Mouse (Mus musculus) MEL (cell line): ENCODE results near the gene Inpp5a.

Experiments
- CTCF ChIP-seq, 3 experiments: IDR thresholded peaks in 2 of 3; conservative IDR thresholded peaks in 1 of 3; 2 replicates each; pipeline ENCODE4 v1.5.1; 2011 to 2012; ENCODE audit warnings: low read length in 3 of 3, low read depth in 2 of 3, mild to moderate bottlenecking in 2 of 3, improper control_type of control experiment in 1 of 3, inconsistent platforms in 1 of 3, mixed read lengths in 1 of 3, moderate library complexity in 1 of 3; ENCODE audit not compliant: control insufficient read depth in 1 of 3, insufficient read depth in 1 of 3, poor library complexity in 1 of 3, severe bottlenecking in 1 of 3
- GATA1 ChIP-seq: IDR thresholded peaks from 2 replicates; pipeline ENCODE4 v1.6.1; 2011; ENCODE audit warnings: low read depth, low read length, improper control_type of control experiment
- KAT2A ChIP-seq: conservative IDR thresholded peaks from 2 replicates; pipeline ENCODE4 v1.6.1; 2012; ENCODE audit warnings: low read depth, low read length, improper control_type of control experiment, inconsistent platforms
- MXI1 ChIP-seq: IDR thresholded peaks from 2 replicates; pipeline ENCODE4 v1.6.1; 2011; ENCODE audit warnings: mild to moderate bottlenecking, low read depth, low read length, improper control_type of control experiment
- POLR2A ChIP-seq, 2 experiments: IDR thresholded peaks; 2 replicates each; pipeline ENCODE4 v1.6.1; 2011 to 2012; ENCODE audit warnings: low read length in 2 of 2, mild to moderate bottlenecking in 2 of 2, control low read depth in 1 of 2, improper control_type of control experiment in 1 of 2, low read depth in 1 of 2, moderate library complexity in 1 of 2; ENCODE audit not compliant: control insufficient read depth in 1 of 2, insufficient read depth in 1 of 2, poor library complexity in 1 of 2
- TAL1 ChIP-seq: IDR thresholded peaks from 2 replicates; pipeline ENCODE4 v1.6.1; 2012; ENCODE audit warnings: mild to moderate bottlenecking, inconsistent platforms, low read length, moderate library complexity, mixed read lengths
- USF1 ChIP-seq: IDR thresholded peaks from 2 replicates; pipeline ENCODE4 v1.6.1; 2014; ENCODE audit warnings: low read depth, mild to moderate bottlenecking, inconsistent platforms, low read length, improper control_type of control experiment, moderate library complexity

- TF ChIP-seq MXI1 (no peak), POLR2A (IDR thresholded peaks at IDR 0.05; ENCODE audit: control insufficient read depth in 1 of 2, insufficient read depth in 1 of 2, low read depth in 1 of 2, low read length in 2 of 2, poor library complexity in 1 of 2) (no peak), GATA1 (no peak), TAL1 (no peak), KAT2A (no peak), CTCF (IDR thresholded peaks at IDR 0.05 in 2 of 3, conservative IDR thresholded peaks at IDR 0.05 in 1 of 3; ENCODE audit: control insufficient read depth in 1 of 3, insufficient read depth in 1 of 3, low read depth in 2 of 3, low read length in 3 of 3, poor library complexity in 1 of 3, severe bottlenecking in 1 of 3) (no peak), USF1 (no peak)
Measured at GRCm38 (mm10) chr7:139378355-139378754, 10.6 kb upstream of the Inpp5a start.
